Mouse (Mus musculus) megakaryocyte, embryonic 14.5 days (primary cell): ENCODE results near the gene Fggy.

ENCODE experiments used
- FLI1 ChIP-seq: IDR thresholded peaks from 2 replicates; pipeline ENCODE4 v1.6.1; 2012; ENCODE audit warnings: low read length, inconsistent platforms, mixed read lengths
- GATA1 ChIP-seq: IDR thresholded peaks from 3 replicates; pipeline ENCODE4 v1.6.1; 2012; ENCODE audit warnings: mixed read lengths, low read length, inconsistent platforms, borderline replicate concordance

DNA sequence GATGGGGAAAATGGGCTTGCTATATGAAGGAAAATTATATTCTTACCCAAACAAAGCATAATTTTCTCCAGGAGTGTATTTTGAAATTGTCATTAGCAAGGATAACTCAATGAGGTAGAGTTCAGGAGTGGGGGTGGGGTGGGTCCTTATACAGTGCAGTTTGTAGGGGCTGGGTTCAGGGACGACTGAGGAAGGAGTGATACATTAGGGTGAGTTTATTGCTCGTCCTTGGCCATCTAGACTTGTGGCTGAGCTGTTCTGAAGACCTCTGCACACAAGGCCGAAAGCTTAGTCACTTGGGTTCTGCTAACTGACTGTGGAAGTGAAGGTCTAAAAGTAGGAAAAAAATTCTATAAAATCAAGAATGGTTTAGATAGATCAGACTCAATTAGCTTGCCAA is 14.3 kb downstream of the Fggy start:
- no peak for TF ChIP-seq GATA1
- no peak for TF ChIP-seq FLI1
